Mouse (Mus musculus) olfactory bulb, adult 2 months (tissue): ENCODE data around the gene Mylk4.

Experiments
- CTCF ChIP-seq: fragments of 200-500 bp; IDR thresholded peaks from 2 replicates; pipeline ENCODE4 v1.5.1; 2012; ENCODE audit warnings: low read depth, mild to moderate bottlenecking, low read length, moderate library complexity; ENCODE audit not compliant: insufficient read depth
- POLR2A ChIP-seq: fragments of 200-500 bp; IDR thresholded peaks from 2 replicates; pipeline ENCODE4 v1.6.1; 2012; ENCODE audit warnings: mild to moderate bottlenecking, low read depth, low read length, moderate library complexity; ENCODE audit not compliant: insufficient read depth

DNA sequence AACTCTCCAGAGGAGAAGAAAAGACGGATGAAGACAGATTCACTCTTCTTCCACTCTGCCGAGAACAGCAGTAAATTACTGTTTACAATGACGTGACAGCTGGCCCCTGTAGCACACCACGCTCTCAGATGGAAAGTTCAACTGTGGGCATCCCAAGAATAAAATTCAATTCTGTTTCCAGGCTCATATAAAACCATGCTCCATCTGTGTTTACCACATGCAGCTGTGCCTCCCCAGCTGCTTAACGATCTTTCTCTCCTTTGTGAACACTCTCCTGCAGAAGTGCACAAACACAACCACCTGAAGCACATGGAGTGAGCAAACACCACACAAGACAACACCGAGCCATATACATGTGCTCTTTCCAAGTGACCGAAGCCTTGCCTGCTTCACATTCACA lies 42.6 kb downstream of the Mylk4 start:
- TF ChIP-seq POLR2A: no peak
- no peak for TF ChIP-seq CTCF
